Mouse (Mus musculus): Measurements from ENCODE around the gene Erc1.

Gene Erc1

DNA sequence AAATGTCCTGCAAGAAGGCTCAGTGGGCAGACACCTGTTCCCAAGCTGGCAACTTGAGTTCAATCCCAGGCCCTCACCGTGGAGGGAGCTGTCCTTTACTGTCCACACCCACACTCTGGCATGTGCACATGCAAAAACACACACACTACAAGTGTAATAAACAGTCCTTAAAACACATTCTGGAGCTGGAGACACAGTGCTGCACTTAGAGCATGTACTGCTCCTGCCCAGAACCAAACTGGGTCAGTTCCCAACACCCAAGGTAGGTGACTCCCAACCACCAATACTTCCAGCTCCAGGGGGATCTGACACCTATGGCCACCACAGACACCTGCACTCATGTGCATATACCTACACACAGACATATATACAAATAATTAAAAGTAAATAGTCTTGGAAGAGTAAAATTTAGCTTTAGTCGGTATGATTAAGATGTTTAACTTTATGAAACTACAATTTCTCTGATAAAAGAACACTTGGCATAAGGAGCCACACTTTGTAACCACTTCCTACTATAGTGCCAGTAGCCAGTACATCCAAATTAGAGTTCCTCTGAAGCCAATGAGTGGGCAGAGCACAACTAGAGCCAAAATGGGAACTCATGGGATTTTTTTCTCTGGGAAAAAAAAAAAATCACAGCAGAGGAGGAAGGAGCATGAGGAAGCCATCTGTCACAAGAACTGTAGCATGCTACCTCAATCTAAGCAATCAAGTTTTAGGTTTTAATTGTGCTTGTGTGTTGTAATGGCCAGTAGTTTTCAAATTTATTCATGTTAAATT lies 39.1 kb downstream of the Erc1 start:
- ATAC-seq (ENCODE audit: insufficient number of reproducible peaks, low FRiP score, low TSS enrichment): peak; percentile 93

DNA sequence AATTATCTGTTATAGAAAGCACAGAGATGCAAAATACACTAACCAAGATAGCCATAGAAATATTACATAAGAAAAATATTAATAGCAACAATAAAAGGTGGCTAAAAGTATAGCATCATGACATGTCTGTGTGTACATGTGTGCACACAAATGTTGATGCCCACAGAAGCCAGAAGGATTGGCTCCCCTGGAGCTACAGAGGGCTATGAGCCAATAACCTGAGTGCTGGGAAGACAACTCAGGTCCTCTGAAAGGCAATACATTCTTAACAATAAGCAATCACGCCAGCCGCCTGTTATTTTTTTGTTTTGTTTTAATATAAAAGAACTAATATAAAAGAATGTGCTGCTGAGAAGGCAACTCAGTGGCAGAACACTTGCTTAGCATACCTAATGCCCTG lies 44.7 kb downstream of the Erc1 start:
- no peak for ATAC-seq (ENCODE audit: insufficient number of reproducible peaks, low FRiP score, low TSS enrichment)

DNA sequence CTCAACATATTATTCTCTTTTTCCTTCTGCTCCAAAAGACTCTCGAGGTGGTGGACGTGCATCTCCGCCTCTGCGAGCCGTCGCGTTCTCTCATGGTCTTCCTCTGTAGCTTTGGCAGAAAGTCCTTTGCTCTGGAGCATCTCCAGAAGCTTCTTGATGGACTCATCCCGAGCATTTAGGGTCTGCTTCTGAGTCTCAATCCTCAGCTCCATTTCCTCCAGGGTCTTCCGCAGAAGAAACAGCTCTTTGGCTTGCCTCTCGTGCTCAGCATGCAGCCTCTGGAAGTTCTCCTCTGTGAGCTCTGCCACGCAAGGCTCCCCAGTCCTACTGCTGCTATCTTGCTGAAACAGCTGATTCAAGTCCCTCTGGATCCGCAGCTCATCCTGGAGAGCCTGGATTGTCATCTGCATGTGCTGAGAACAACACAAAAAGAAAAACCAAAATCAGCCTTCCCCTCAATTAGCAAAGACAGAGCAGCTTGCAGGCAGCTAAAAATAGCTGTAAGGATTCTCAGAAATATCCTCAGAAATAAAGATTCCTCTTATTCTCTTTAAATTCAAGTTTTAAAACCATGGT lies 51.0 kb downstream of the Erc1 start:
- ATAC-seq (ENCODE audit: insufficient number of reproducible peaks, low FRiP score, low TSS enrichment): no peak

GRCm38 (mm10) chr6:119796291-119796690 lies 51.7 kb downstream of the Erc1 start:
- ATAC-seq (ENCODE audit: insufficient number of reproducible peaks, low FRiP score, low TSS enrichment): no peak

DNA sequence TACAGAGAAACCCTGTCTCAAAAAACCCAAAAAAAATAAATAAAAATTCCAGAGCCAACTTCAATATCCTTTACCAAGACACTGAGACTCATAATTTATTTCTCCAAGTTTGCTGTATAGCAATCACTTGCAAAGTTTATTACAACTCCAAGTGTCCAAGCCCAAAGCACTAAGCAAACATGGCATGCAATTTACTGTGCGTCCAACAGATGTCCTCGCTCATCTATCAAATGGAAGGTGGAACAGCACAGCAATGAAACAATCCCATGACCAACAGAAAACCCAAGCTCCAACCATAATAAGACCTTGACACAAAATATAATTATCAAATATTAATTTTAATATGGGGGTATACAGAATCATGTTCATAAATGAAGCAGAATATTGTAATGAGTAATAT lies 55.4 kb downstream of the Erc1 start:
- peak; percentile 56; the same call in 1 of the 2 replicates for ATAC-seq (ENCODE audit: insufficient number of reproducible peaks, low FRiP score, low TSS enrichment)

- no peak for ATAC-seq (ENCODE audit: insufficient number of reproducible peaks, low FRiP score, low TSS enrichment)
These were observed 65.6 kb downstream of the Erc1 start for GRCm38 (mm10) chr6:119782416-119782815.

GRCm38 (mm10) chr6:119781109-119781508 lies 66.9 kb downstream of the Erc1 start:
- no peak for ATAC-seq (ENCODE audit: insufficient number of reproducible peaks, low FRiP score, low TSS enrichment)

DNA sequence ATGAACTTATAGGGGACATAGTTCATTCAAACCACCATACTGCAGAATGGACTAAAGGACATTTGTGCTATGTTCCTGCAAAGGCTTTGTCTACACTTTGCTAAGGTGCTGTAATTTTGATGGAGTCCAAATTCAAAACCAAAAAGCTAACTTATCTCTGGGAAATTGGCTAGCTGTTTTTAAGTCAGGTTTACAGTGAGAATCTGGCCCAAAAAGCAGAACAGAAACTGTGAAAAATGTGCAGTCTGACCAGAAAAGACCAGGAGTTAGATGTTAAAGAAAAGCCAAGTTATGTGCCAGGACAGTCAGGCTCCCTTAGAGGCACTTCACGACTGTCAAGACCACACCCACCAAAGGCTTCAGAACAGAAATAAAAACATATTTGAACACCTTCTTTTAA lies 79.2 kb downstream of the Erc1 start:
- no peak for ATAC-seq (ENCODE audit: insufficient number of reproducible peaks, low FRiP score, low TSS enrichment)

GRCm38 (mm10) chr6:119764355-119764754 lies 83.6 kb downstream of the Erc1 start:
- ATAC-seq (ENCODE audit: insufficient number of reproducible peaks, low FRiP score, low TSS enrichment): no peak

DNA sequence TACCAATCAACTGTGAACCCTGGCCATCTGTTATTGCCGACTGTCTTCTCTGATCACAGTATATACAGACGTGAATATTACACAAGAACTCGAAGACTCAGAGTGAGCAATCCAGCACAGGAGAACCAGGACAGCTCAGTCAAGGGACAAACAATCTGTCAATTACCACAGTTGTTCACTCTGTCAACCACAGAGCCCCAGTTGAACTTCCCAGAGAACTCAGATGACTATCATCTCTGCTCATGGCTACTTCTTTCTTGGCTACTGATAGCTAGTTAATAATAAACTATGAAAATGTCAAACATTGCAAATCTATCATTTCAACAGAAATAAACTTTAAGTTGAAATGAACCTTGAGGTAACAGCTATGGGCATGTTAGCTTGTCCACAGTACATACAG lies 88.1 kb downstream of the Erc1 start:
- no peak; the same call in 1 of the 2 replicates for ATAC-seq (ENCODE audit: insufficient number of reproducible peaks, low FRiP score, low TSS enrichment)

DNA sequence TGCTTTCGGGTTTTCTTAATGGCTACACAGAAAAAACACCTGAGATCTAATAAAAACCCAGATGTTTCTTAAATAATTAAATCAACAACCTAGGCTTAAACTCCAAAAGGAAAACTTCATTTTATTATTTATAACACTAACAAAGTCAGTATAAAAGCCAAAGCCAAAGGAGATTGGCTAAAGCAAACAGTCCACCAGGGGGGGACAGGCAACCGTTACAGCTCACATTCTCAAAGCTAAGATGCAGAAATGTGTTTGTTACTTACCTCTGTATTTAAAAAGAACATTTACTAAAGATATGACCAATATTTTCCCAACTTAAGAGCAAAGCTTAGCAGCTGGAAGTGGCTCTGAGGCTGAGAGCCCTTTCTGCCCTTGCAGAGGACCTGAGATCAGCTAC lies 89.5 kb downstream of the Erc1 start:
- no peak for ATAC-seq (ENCODE audit: insufficient number of reproducible peaks, low FRiP score, low TSS enrichment)

DNA sequence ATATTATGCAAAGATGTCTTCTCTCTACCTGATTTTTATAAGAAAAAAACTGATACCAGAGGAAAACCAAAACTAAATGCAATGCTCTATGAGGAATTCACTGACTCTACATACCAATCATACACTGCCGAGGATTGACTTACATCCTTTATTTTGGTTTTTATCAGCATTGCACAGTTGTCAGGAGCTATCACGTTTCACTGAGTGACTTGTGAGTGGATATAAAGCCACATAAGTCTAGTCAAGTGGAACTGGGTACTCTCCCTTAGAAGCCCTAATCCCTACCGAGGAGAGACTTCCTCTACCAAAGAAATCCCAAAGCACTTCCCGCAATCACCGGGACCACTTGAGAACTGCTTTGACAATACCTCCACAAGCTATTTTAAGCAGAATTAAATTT lies 90.2 kb downstream of the Erc1 start:
- ATAC-seq (ENCODE audit: insufficient number of reproducible peaks, low FRiP score, low TSS enrichment): no peak

- no peak for ATAC-seq (ENCODE audit: insufficient number of reproducible peaks, low FRiP score, low TSS enrichment)
These were observed 92.1 kb downstream of the Erc1 start for GRCm38 (mm10) chr6:119755866-119756265.

- no peak for ATAC-seq (ENCODE audit: insufficient number of reproducible peaks, low FRiP score, low TSS enrichment)
These were observed 98.8 kb downstream of the Erc1 start for GRCm38 (mm10) chr6:119749093-119749635.

- ATAC-seq (ENCODE audit: insufficient number of reproducible peaks, low FRiP score, low TSS enrichment): no peak
These were observed 106.1 kb downstream of the Erc1 start for GRCm38 (mm10) chr6:119741861-119742260.

- ATAC-seq (ENCODE audit: insufficient number of reproducible peaks, low FRiP score, low TSS enrichment): no peak
These were observed 107.4 kb downstream of the Erc1 start for GRCm38 (mm10) chr6:119740541-119740940.

- no peak for ATAC-seq (ENCODE audit: insufficient number of reproducible peaks, low FRiP score, low TSS enrichment)
These were observed 109.2 kb downstream of the Erc1 start for GRCm38 (mm10) chr6:119738638-119739375.

- ATAC-seq (ENCODE audit: insufficient number of reproducible peaks, low FRiP score, low TSS enrichment): no peak
These were observed 110.3 kb downstream of the Erc1 start for GRCm38 (mm10) chr6:119737716-119738115.

DNA sequence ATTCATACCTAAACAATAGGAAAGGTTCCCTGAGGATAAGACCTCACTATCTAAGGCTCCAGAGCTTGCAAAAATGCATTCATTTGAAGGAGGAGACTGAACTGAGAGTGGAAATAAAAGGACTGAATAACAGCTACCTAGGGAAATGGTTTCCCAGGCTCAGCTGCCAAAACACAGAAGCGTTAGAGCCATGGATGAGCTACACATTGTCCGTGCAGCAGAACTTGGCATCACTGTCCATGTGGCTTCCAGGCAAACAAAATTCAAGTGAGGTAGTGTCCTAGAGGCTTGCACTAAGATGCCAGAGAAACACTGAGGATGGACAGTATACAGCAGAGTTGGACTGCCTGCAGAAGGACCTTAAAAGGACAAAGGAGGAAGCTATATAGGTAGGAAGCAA lies 112.0 kb downstream of the Erc1 start:
- ATAC-seq (ENCODE audit: insufficient number of reproducible peaks, low FRiP score, low TSS enrichment): no peak

- no peak for ATAC-seq (ENCODE audit: insufficient number of reproducible peaks, low FRiP score, low TSS enrichment)
These were observed 116.8 kb downstream of the Erc1 start for GRCm38 (mm10) chr6:119731155-119731554.

DNA sequence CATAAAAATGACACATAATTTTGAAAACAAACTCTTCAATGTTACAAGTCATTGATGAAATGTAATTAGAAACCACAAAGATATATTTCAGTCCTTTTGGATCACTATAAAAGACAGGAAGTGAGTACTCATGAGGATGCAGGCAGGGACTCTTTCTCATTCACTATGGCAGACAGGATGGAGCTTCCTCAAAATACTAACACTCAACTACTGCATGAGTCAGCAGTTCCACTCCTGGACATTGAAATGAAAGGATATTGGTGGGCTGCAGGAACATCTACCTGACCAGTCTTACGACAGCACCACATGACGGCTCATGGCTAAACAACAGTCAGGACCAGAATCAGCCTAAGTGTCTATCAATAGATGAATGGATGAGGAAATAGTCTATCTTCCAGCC lies 132.7 kb downstream of the Erc1 start:
- ATAC-seq (ENCODE audit: insufficient number of reproducible peaks, low FRiP score, low TSS enrichment): no peak
